Mouse (Mus musculus): ENCODE data around the gene Rassf7.

DNA sequence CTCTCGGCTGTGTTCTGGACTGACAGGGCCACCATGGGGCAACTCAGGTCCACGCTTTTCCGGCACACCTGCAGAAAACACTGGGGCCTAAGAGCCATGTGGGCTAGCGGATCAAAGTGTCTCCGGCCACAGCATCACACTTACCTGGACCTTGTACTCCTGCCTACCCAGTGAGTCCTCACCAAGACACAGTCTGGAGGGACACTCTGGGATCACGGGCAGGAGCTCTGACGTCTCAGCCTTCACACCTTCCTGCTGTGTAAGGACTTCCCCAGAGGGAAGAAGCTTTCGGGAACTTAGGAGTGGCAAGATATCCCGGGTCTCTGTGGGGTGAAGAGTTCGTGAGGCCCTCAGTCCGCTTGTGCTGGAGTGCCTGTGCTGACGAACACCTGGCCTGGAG, 5.5 kb upstream of the Rassf7 start:
- TF ChIP-seq CTCF (IDR thresholded peaks at IDR 0.05; ENCODE audit: control insufficient read depth, insufficient read depth, low read length) (no peak), POLR2A (IDR thresholded peaks at IDR 0.05; ENCODE audit: borderline replicate concordance, control insufficient read depth, low read depth, low read length) (no peak)

Measured in bone marrow, adult 2 months (tissue).